Mouse (Mus musculus): ENCODE measurements at regions not wholly inside any gene's neighbourhood (a gene's known extent, or its start where the extent isn't known, plus 50 kb on each side); places are given as distances from the start of the nearest gene placed in this dataset.

GRCm38 (mm10) chr4:150771469-150771868, 82.2 kb upstream of the Errfi1 start:
- TF ChIP-seq CTCF (IDR thresholded peaks at IDR 0.05; ENCODE audit: borderline replicate concordance, insufficient read depth, low read length) (no peak), POLR2A (IDR thresholded peaks at IDR 0.05; ENCODE audit: low read depth, low read length) (no peak)
- Histone ChIP-seq H3K27ac (ENCODE audit: insufficient read depth, low read length) (no peak overlapping the region), H3K4me3 (ENCODE audit: insufficient read depth, low read length) (no peak overlapping the region), H3K4me1 (ENCODE audit: control insufficient read depth, insufficient read depth, low read length) (peaks cover 4% of the 10 kb centered on the region; the same call in 1 of the 2 replicates)

GRCm38 (mm10) chr4:150769043-150769442, 84.7 kb upstream of the Errfi1 start:
- H3K4me3 ChIP-seq (ENCODE audit: insufficient read depth, low read length) = no peak overlapping the region
- peaks cover 4% of the 10 kb centered on the region; the same call in 1 of the 2 replicates for H3K4me1 ChIP-seq (ENCODE audit: control insufficient read depth, insufficient read depth, low read length)
- TF ChIP-seq CTCF (IDR thresholded peaks at IDR 0.05; ENCODE audit: borderline replicate concordance, insufficient read depth, low read length) (no peak), POLR2A (IDR thresholded peaks at IDR 0.05; ENCODE audit: low read depth, low read length) (no peak)
- no peak overlapping the region for H3K27ac ChIP-seq (ENCODE audit: insufficient read depth, low read length)

- H3K4me3 ChIP-seq (ENCODE audit: insufficient read depth, low read length) = no peak overlapping the region
- no peak for TF ChIP-seq POLR2A (IDR thresholded peaks at IDR 0.05; ENCODE audit: low read depth, low read length)
- TF ChIP-seq CTCF (IDR thresholded peaks at IDR 0.05; ENCODE audit: borderline replicate concordance, insufficient read depth, low read length) = no peak
- peaks cover 7% of the 10 kb centered on the region; the same call in 1 of the 2 replicates for H3K4me1 ChIP-seq (ENCODE audit: control insufficient read depth, insufficient read depth, low read length)
Observed at GRCm38 (mm10) chr4:150758467-150759237, 95.1 kb upstream of the Errfi1 start.

GRCm38 (mm10) chr4:150757815-150758426, 95.8 kb upstream of the Errfi1 start:
- peaks cover 7% of the 10 kb centered on the region; the same call in 1 of the 2 replicates for H3K4me1 ChIP-seq (ENCODE audit: control insufficient read depth, insufficient read depth, low read length)
- TF ChIP-seq CTCF (IDR thresholded peaks at IDR 0.05; ENCODE audit: borderline replicate concordance, insufficient read depth, low read length) = no peak
- TF ChIP-seq POLR2A (IDR thresholded peaks at IDR 0.05; ENCODE audit: low read depth, low read length) = no peak

More at GRCm38 (mm10) chr4:150758467-150759237, 95.1 kb upstream of the Errfi1 start:
- no peak overlapping the region for H3K27ac ChIP-seq (ENCODE audit: insufficient read depth, low read length)

GRCm38 (mm10) chr4:150757291-150757741, 96.4 kb upstream of the Errfi1 start:
- Histone ChIP-seq H3K27ac (ENCODE audit: insufficient read depth, low read length) (no peak overlapping the region), H3K4me1 (ENCODE audit: control insufficient read depth, insufficient read depth, low read length) (peaks cover 5% of the 10 kb centered on the region), H3K4me3 (ENCODE audit: insufficient read depth, low read length) (no peak overlapping the region)
- no peak for TF ChIP-seq POLR2A (IDR thresholded peaks at IDR 0.05; ENCODE audit: low read depth, low read length)
- peak; percentile 35; the same call in 1 of the 2 replicates for TF ChIP-seq CTCF (IDR thresholded peaks at IDR 0.05; ENCODE audit: borderline replicate concordance, insufficient read depth, low read length)

More at GRCm38 (mm10) chr4:150757815-150758426, 95.8 kb upstream of the Errfi1 start:
- H3K27ac ChIP-seq (ENCODE audit: insufficient read depth, low read length) = no peak overlapping the region
- no peak overlapping the region for H3K4me3 ChIP-seq (ENCODE audit: insufficient read depth, low read length)

- H3K4me3 ChIP-seq (ENCODE audit: insufficient read depth, low read length) = no peak overlapping the region
- H3K4me1 ChIP-seq (ENCODE audit: control insufficient read depth, insufficient read depth, low read length) = peaks cover 14% of the 10 kb centered on the region
- TF ChIP-seq CTCF (IDR thresholded peaks at IDR 0.05; ENCODE audit: borderline replicate concordance, insufficient read depth, low read length) (no peak), POLR2A (IDR thresholded peaks at IDR 0.05; ENCODE audit: low read depth, low read length) (no peak)
- no peak overlapping the region for H3K27ac ChIP-seq (ENCODE audit: insufficient read depth, low read length)
Observed at GRCm38 (mm10) chr4:150755446-150755845, 98.3 kb upstream of the Errfi1 start.

GRCm38 (mm10) chr4:150752151-150752550, 100.2 kb upstream of the Slc45a1 start:
- H3K27ac ChIP-seq (ENCODE audit: insufficient read depth, low read length) = peak overlapping the region; percentile 43

GRCm38 (mm10) chr4:150750445-150751213, 98.7 kb upstream of the Slc45a1 start:
- Histone ChIP-seq H3K27ac (ENCODE audit: insufficient read depth, low read length) (no peak overlapping the region), H3K4me1 (ENCODE audit: control insufficient read depth, insufficient read depth, low read length) (peaks cover 18% of the 10 kb centered on the region), H3K4me3 (ENCODE audit: insufficient read depth, low read length) (no peak overlapping the region)
- TF ChIP-seq CTCF (IDR thresholded peaks at IDR 0.05; ENCODE audit: borderline replicate concordance, insufficient read depth, low read length) (no peak), POLR2A (IDR thresholded peaks at IDR 0.05; ENCODE audit: low read depth, low read length) (no peak)

More at GRCm38 (mm10) chr4:150752151-150752550, 100.2 kb upstream of the Slc45a1 start:
- no peak for TF ChIP-seq CTCF (IDR thresholded peaks at IDR 0.05; ENCODE audit: borderline replicate concordance, insufficient read depth, low read length)
- no peak for TF ChIP-seq POLR2A (IDR thresholded peaks at IDR 0.05; ENCODE audit: low read depth, low read length)
- Histone ChIP-seq H3K4me1 (ENCODE audit: control insufficient read depth, insufficient read depth, low read length) (peaks cover 12% of the 10 kb centered on the region), H3K4me3 (ENCODE audit: insufficient read depth, low read length) (no peak overlapping the region)

- Histone ChIP-seq H3K4me3 (ENCODE audit: insufficient read depth, low read length) (no peak overlapping the region), H3K27ac (ENCODE audit: insufficient read depth, low read length) (no peak overlapping the region), H3K4me1 (ENCODE audit: control insufficient read depth, insufficient read depth, low read length) (peaks cover 20% of the 10 kb centered on the region)
- TF ChIP-seq CTCF (IDR thresholded peaks at IDR 0.05; ENCODE audit: borderline replicate concordance, insufficient read depth, low read length) (no peak), POLR2A (IDR thresholded peaks at IDR 0.05; ENCODE audit: low read depth, low read length) (no peak)
Observed at GRCm38 (mm10) chr4:150749066-150749465, 97.1 kb upstream of the Slc45a1 start.
